Mouse (Mus musculus): ENCODE results near the gene Cap2.

DNA sequence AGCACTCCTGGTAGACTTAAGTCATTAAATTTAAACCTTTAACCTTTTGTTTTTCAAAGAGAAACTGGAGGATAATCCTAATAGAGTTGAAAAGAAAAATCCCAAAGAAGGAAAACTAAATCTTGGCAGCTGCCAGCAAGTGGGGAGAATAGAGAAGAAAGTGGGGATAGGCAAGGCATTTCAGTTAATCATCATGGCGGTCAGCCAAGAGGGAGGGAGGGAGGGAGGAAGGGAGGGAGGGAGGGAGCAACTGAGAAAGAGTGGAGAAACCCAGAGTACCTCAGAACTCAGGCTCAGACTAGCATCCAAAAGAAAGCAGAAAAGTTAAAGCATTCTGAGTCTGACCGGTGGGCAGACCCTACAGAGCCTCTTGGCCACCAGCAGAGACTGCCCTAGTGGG is 99.7 kb downstream of the Cap2 start:
- TF ChIP-seq CTCF (IDR thresholded peaks at IDR 0.05), result no peak
- no peak for TF ChIP-seq EP300 (IDR thresholded peaks at IDR 0.05; ENCODE audit: insufficient read depth, low read depth, low read length)

All from heart, adult 2 months (tissue).